Mouse (Mus musculus): ENCODE data around the gene Mpv17l2. TPM values are rescaled to one million over a fixed set of nuclear protein-coding genes. Genes with fewer than 3 reads are reported as not detected.

Gene Mpv17l2
- polyA plus RNA-seq, 1 experiment, result 86.8 TPM

- no peaks in the 10 kb centered on the region for H3K79me2 ChIP-seq (ENCODE audit: control insufficient read depth, insufficient read depth)
- H3K79me3 ChIP-seq (ENCODE audit: low read depth), result no peaks in the 10 kb centered on the region
- no peak for TF ChIP-seq FOSL1 (IDR thresholded peaks at IDR 0.05; ENCODE audit: insufficient read depth, low read length, poor library complexity, severe bottlenecking)
- no peak for TF ChIP-seq CEBPB (IDR thresholded peaks at IDR 0.05; ENCODE audit: low read depth)
- TF ChIP-seq MAX (IDR thresholded peaks at IDR 0.05), result no peak
- TF ChIP-seq CTCF (IDR thresholded peaks at IDR 0.05; ENCODE audit: control insufficient read depth, insufficient read depth, insufficient read length), result no peak
- no peak for TF ChIP-seq MYOG (IDR thresholded peaks at IDR 0.05; ENCODE audit: control insufficient read depth, extremely low read depth, insufficient read length)
- TF ChIP-seq MYOD1 (IDR thresholded peaks at IDR 0.05; ENCODE audit: control insufficient read depth, insufficient read length, low read depth), result no peak
- no peak for TF ChIP-seq USF1 (IDR thresholded peaks at IDR 0.05; ENCODE audit: low read depth)
- H3K4me3 ChIP-seq (ENCODE audit: insufficient read depth, poor library complexity, severe bottlenecking), result no peak overlapping the region
- H3K36me3 ChIP-seq (ENCODE audit: control insufficient read depth, insufficient read depth), result no peaks in the 10 kb centered on the region
- H3K27me3 ChIP-seq (ENCODE audit: control insufficient read depth, insufficient read depth, insufficient read length), result peaks cover 6% of the 10 kb centered on the region
- H3ac ChIP-seq (ENCODE audit: control insufficient read depth, insufficient read length, low read depth), result no peak overlapping the region
Observed at GRCm38 (mm10) chr8:70725792-70726447, 34.8 kb downstream of the Mpv17l2 start.

- no peaks in the 10 kb centered on the region for H3K79me3 ChIP-seq (ENCODE audit: low read depth)
- no peak overlapping the region for H3K4me3 ChIP-seq (ENCODE audit: insufficient read depth, poor library complexity, severe bottlenecking)
- H3K79me2 ChIP-seq (ENCODE audit: control insufficient read depth, insufficient read depth), result no peaks in the 10 kb centered on the region
- TF ChIP-seq USF1 (IDR thresholded peaks at IDR 0.05; ENCODE audit: low read depth) (no peak), CEBPB (IDR thresholded peaks at IDR 0.05; ENCODE audit: low read depth) (no peak), MYOG (IDR thresholded peaks at IDR 0.05; ENCODE audit: control insufficient read depth, extremely low read depth, insufficient read length) (no peak), MAX (IDR thresholded peaks at IDR 0.05) (no peak), FOSL1 (IDR thresholded peaks at IDR 0.05; ENCODE audit: insufficient read depth, low read length, poor library complexity, severe bottlenecking) (no peak), MYOD1 (IDR thresholded peaks at IDR 0.05; ENCODE audit: control insufficient read depth, insufficient read length, low read depth) (no peak), CTCF (IDR thresholded peaks at IDR 0.05; ENCODE audit: control insufficient read depth, insufficient read depth, insufficient read length) (no peak)
- no peaks in the 10 kb centered on the region for H3K36me3 ChIP-seq (ENCODE audit: control insufficient read depth, insufficient read depth)
- no peak overlapping the region for H3ac ChIP-seq (ENCODE audit: control insufficient read depth, insufficient read length, low read depth)
- no peaks in the 10 kb centered on the region for H3K27me3 ChIP-seq (ENCODE audit: control insufficient read depth, insufficient read depth, insufficient read length)
Observed at GRCm38 (mm10) chr8:70724216-70724615, 36.5 kb downstream of the Mpv17l2 start.

- no peaks in the 10 kb centered on the region for H3K79me2 ChIP-seq (ENCODE audit: control insufficient read depth, insufficient read depth)
- no peak within 1 kb of the TSS for H3K4me3 ChIP-seq (ENCODE audit: insufficient read depth, poor library complexity, severe bottlenecking)
- no peaks in the 10 kb centered on the region for H3K36me3 ChIP-seq (ENCODE audit: control insufficient read depth, insufficient read depth)
- no peaks in the 10 kb centered on the region for H3K79me3 ChIP-seq (ENCODE audit: low read depth)
- H3K27me3 ChIP-seq (ENCODE audit: control insufficient read depth, insufficient read depth, insufficient read length), result no peaks in the 10 kb centered on the region
- no peak for TF ChIP-seq MYOG (IDR thresholded peaks at IDR 0.05; ENCODE audit: control insufficient read depth, extremely low read depth, insufficient read length)
- TF ChIP-seq MAX (IDR thresholded peaks at IDR 0.05), result no peak
- TF ChIP-seq USF1 (IDR thresholded peaks at IDR 0.05; ENCODE audit: low read depth), result no peak
- TF ChIP-seq CTCF (IDR thresholded peaks at IDR 0.05; ENCODE audit: control insufficient read depth, insufficient read depth, insufficient read length), result no peak
- no peak for TF ChIP-seq FOSL1 (IDR thresholded peaks at IDR 0.05; ENCODE audit: insufficient read depth, low read length, poor library complexity, severe bottlenecking)
- TF ChIP-seq CEBPB (IDR thresholded peaks at IDR 0.05; ENCODE audit: low read depth), result no peak
- H3ac ChIP-seq (ENCODE audit: control insufficient read depth, insufficient read length, low read depth), result no peak within 1 kb of the TSS
Observed at GRCm38 (mm10) chr8:70723486-70724210, 37.1 kb downstream of the Mpv17l2 start, which contains the start of gene Pde4c. Pde4c (plus strand) TSS chr8:70723720.

GRCm38 (mm10) chr8:70721601-70722000 lies 39.1 kb downstream of the Mpv17l2 start:
- H3K79me3 ChIP-seq (ENCODE audit: low read depth), result no peaks in the 10 kb centered on the region
- H3K4me3 ChIP-seq (ENCODE audit: insufficient read depth, poor library complexity, severe bottlenecking), result no peak overlapping the region
- H3K36me3 ChIP-seq (ENCODE audit: control insufficient read depth, insufficient read depth), result no peaks in the 10 kb centered on the region
- TF ChIP-seq MAX (IDR thresholded peaks at IDR 0.05) (no peak), FOSL1 (IDR thresholded peaks at IDR 0.05; ENCODE audit: insufficient read depth, low read length, poor library complexity, severe bottlenecking) (no peak), MYOG (IDR thresholded peaks at IDR 0.05; ENCODE audit: control insufficient read depth, extremely low read depth, insufficient read length) (no peak), CEBPB (IDR thresholded peaks at IDR 0.05; ENCODE audit: low read depth) (no peak), USF1 (IDR thresholded peaks at IDR 0.05; ENCODE audit: low read depth) (no peak), CTCF (IDR thresholded peaks at IDR 0.05; ENCODE audit: control insufficient read depth, insufficient read depth, insufficient read length) (no peak), MYOD1 (IDR thresholded peaks at IDR 0.05; ENCODE audit: control insufficient read depth, insufficient read length, low read depth) (no peak)
- H3ac ChIP-seq (ENCODE audit: control insufficient read depth, insufficient read length, low read depth), result no peak overlapping the region
- H3K27me3 ChIP-seq (ENCODE audit: control insufficient read depth, insufficient read depth, insufficient read length), result no peaks in the 10 kb centered on the region
- no peaks in the 10 kb centered on the region for H3K79me2 ChIP-seq (ENCODE audit: control insufficient read depth, insufficient read depth)

- Histone ChIP-seq H3K79me2 (ENCODE audit: control insufficient read depth, insufficient read depth) (no peaks in the 10 kb centered on the region), H3K4me3 (ENCODE audit: insufficient read depth, poor library complexity, severe bottlenecking) (no peak overlapping the region), H3K36me3 (ENCODE audit: control insufficient read depth, insufficient read depth) (no peaks in the 10 kb centered on the region), H3ac (ENCODE audit: control insufficient read depth, insufficient read length, low read depth) (no peak overlapping the region), H3K79me3 (ENCODE audit: low read depth) (no peaks in the 10 kb centered on the region), H3K27me3 (ENCODE audit: control insufficient read depth, insufficient read depth, insufficient read length) (no peaks in the 10 kb centered on the region)
- TF ChIP-seq CEBPB (IDR thresholded peaks at IDR 0.05; ENCODE audit: low read depth) (no peak), FOSL1 (IDR thresholded peaks at IDR 0.05; ENCODE audit: insufficient read depth, low read length, poor library complexity, severe bottlenecking) (no peak), MAX (IDR thresholded peaks at IDR 0.05) (no peak), USF1 (IDR thresholded peaks at IDR 0.05; ENCODE audit: low read depth) (no peak), CTCF (IDR thresholded peaks at IDR 0.05; ENCODE audit: control insufficient read depth, insufficient read depth, insufficient read length) (peak; percentile 71)
Observed at GRCm38 (mm10) chr8:70720739-70721138, 40.0 kb downstream of the Mpv17l2 start.

Data from C2C12 (cell line).